Mouse (Mus musculus) thymus, adult 2 months (tissue): ENCODE results near the gene Unc5b. TPM values are rescaled to one million over a fixed set of nuclear protein-coding genes. Genes with fewer than 3 reads are reported as not detected.
A peak's percentile ranks its signal among the peaks of the same experiment; 100 is the strongest.
"Not testable (repeated sequence)": the region's sequence is repeated elsewhere in the genome, so short reads cannot be mapped to it uniquely, and the experiment has no call there.

ENCODE experiments used
- DNase-seq: peaks from one replicate; pipeline ENCODE4 v3.0.0; 2021
- H3K27ac ChIP-seq: fragments of 200-500 bp; 2 replicates; pipeline ENCODE4 v1.5.1; 2012; ENCODE audit warnings: low read length, control low read depth; ENCODE audit not compliant: control insufficient read depth, insufficient read depth
- H3K27me3 ChIP-seq: fragments of 200-500 bp; 2 replicates; pipeline ENCODE4 v1.6.1; 2012; ENCODE audit warnings: mild to moderate bottlenecking, low read length, moderate library complexity, mixed read lengths; ENCODE audit not compliant: control insufficient read depth, insufficient read depth
- H3K36me3 ChIP-seq: fragments of 200-500 bp; 2 replicates; pipeline ENCODE4 v1.6.1; 2012; ENCODE audit warnings: mild to moderate bottlenecking, low read length, moderate library complexity; ENCODE audit not compliant: control insufficient read depth, insufficient read depth
- H3K4me1 ChIP-seq: fragments of 200-500 bp; replicated peaks from 2 replicates; pipeline ENCODE4 v1.6.1; 2012; ENCODE audit warnings: low read length; ENCODE audit not compliant: control insufficient read depth, insufficient read depth
- H3K4me3 ChIP-seq: fragments of 200-500 bp; 2 replicates; pipeline ENCODE4 v1.5.1; 2012; ENCODE audit warnings: mild to moderate bottlenecking, low read length, control low read depth, moderate library complexity; ENCODE audit not compliant: control insufficient read depth, insufficient read depth
- CTCF ChIP-seq: fragments of 200-500 bp; IDR thresholded peaks from 2 replicates; pipeline ENCODE4 v1.5.1; 2012; ENCODE audit warnings: mild to moderate bottlenecking, control low read depth, low read length, moderate library complexity, borderline replicate concordance; ENCODE audit not compliant: control insufficient read depth, poor library complexity, insufficient read depth; ENCODE audit errors: extremely low read depth
- POLR2A ChIP-seq: fragments of 200-500 bp; IDR thresholded peaks from 2 replicates; pipeline ENCODE4 v1.6.1; 2012; ENCODE audit warnings: mild to moderate bottlenecking, low read length, control low read depth, moderate library complexity; ENCODE audit not compliant: control insufficient read depth, poor library complexity, insufficient read depth; ENCODE audit errors: extremely low read depth
- WGBS: fragments of 180-500 bp; shearing (Covaris S2); methylation state at CpG from one replicate; pipeline ENCODE4 v1.1.7; 2018; 5-methylcytosine and 5-hydroxymethylcytosine counted together
- polyA plus RNA-seq: library from polyadenylated mRNA; depleted of rRNA; stranded (reverse); fragments of >200 nt; gene quantifications from 2 replicates; pipeline ENCODE4 v1.2.3, GENCODE M21; 2012

The Unc5b gene
- polyA plus RNA-seq, 1 experiment = 4.0 TPM

- WGBS = 2% methylated on average over 41 of the region's 41 CpGs
Measured at GRCm38 (mm10) chr10:60752040-60753020, 79.1 kb downstream of the Unc5b start, which contains the start of gene Slc29a3. Gene Slc29a3 (minus strand): TSS chr10:60752794.

GRCm38 (mm10) chr10:60747667-60748212, 83.6 kb downstream of the Unc5b start:
- DNase-seq = no peak
- Histone ChIP-seq H3K4me1 (peaks cover 24% of the 10 kb centered on the region), H3K4me3 (no peak overlapping the region), H3K27ac (no peak overlapping the region), H3K27me3 (no peaks in the 10 kb centered on the region), H3K36me3 (no peaks in the 10 kb centered on the region)
- TF ChIP-seq CTCF (no peak), POLR2A (no peak)
- 97% methylated on average over 6 of the region's 6 CpGs for WGBS

More at GRCm38 (mm10) chr10:60752040-60753020, 79.1 kb downstream of the Unc5b start, which contains the start of gene Slc29a3:
- peak within 1 kb of the TSS; percentile 76 for H3K4me3 ChIP-seq
- no peaks in the 10 kb centered on the region for H3K36me3 ChIP-seq
- H3K27ac ChIP-seq = peak within 1 kb of the TSS; percentile 65
- peak; percentile 98 for DNase-seq
- TF ChIP-seq CTCF (peak; percentile 50; the same call in 1 of the 2 replicates), POLR2A (peak; percentile 81)
- H3K4me1 ChIP-seq = peaks cover 20% of the 10 kb centered on the region
- H3K27me3 ChIP-seq = no peaks in the 10 kb centered on the region

- DNase-seq = no peak
- H3K4me1 ChIP-seq = peaks cover 27% of the 10 kb centered on the region
- H3K27me3 ChIP-seq = no peaks in the 10 kb centered on the region
- H3K27ac ChIP-seq = no peak overlapping the region
- H3K4me3 ChIP-seq = no peak overlapping the region
- 82% methylated on average over 2 of the region's 2 CpGs for WGBS
- no peak for TF ChIP-seq CTCF
- TF ChIP-seq POLR2A = no peak
- H3K36me3 ChIP-seq = no peaks in the 10 kb centered on the region
Measured at GRCm38 (mm10) chr10:60746512-60746911, 84.9 kb downstream of the Unc5b start.

GRCm38 (mm10) chr10:60744543-60745290, 86.7 kb downstream of the Unc5b start:
- Histone ChIP-seq H3K27ac (no peak overlapping the region), H3K4me1 (peaks cover 34% of the 10 kb centered on the region), H3K36me3 (no peaks in the 10 kb centered on the region), H3K4me3 (no peak overlapping the region), H3K27me3 (no peaks in the 10 kb centered on the region)
- TF ChIP-seq POLR2A = no peak
- no peak for TF ChIP-seq CTCF
- DNase-seq = no peak
- 62% methylated on average over 14 of the region's 14 CpGs for WGBS

- WGBS = 82% methylated on average over 9 of the region's 9 CpGs
- Histone ChIP-seq H3K4me3 (no peak overlapping the region), H3K4me1 (peaks cover 43% of the 10 kb centered on the region), H3K36me3 (no peaks in the 10 kb centered on the region), H3K27me3 (no peaks in the 10 kb centered on the region), H3K27ac (no peak overlapping the region)
- no peak for DNase-seq
- TF ChIP-seq POLR2A = no peak
- no peak for TF ChIP-seq CTCF
Measured at GRCm38 (mm10) chr10:60743681-60744080, 87.7 kb downstream of the Unc5b start.

GRCm38 (mm10) chr10:60742942-60743341, 88.4 kb downstream of the Unc5b start:
- H3K27ac ChIP-seq = no peak overlapping the region
- no peaks in the 10 kb centered on the region for H3K27me3 ChIP-seq
- TF ChIP-seq CTCF (no peak), POLR2A (no peak)
- no peaks in the 10 kb centered on the region for H3K36me3 ChIP-seq
- WGBS = 97% methylated on average over 6 of the region's 6 CpGs
- H3K4me1 ChIP-seq = peaks cover 47% of the 10 kb centered on the region
- no peak overlapping the region for H3K4me3 ChIP-seq
- no peak for DNase-seq

GRCm38 (mm10) chr10:60742296-60742695, 89.1 kb downstream of the Unc5b start:
- DNase-seq, H3K27ac ChIP-seq, H3K36me3 ChIP-seq, H3K27me3 ChIP-seq, H3K4me3 ChIP-seq: not testable (repeated sequence)
- peaks cover 47% of the 10 kb centered on the region for H3K4me1 ChIP-seq
- WGBS = 80% methylated on average over 1 of the region's 1 CpGs
